In genomic region chr7:63938066-63938913, GRCm38 (mm10) we compare ENCODE assay signal across 8 mouse cellular contexts. TPM values are rescaled to one million over a fixed set of nuclear protein-coding genes. Genes with fewer than 3 reads are reported as not detected.
DNase-seq lines count a peak whose midpoint lies in the region; ATAC-seq and TF ChIP-seq lines count a peak whose summit lies in the region.

No protein-coding gene starts in this region.

- peak overlapping the region; percentile 76 for H3K4me3 ChIP-seq in kidney, embryonic 16.5 days (ENCODE audit: low read length)
- peak overlapping the region; percentile 76 for H3K4me3 ChIP-seq in embryonic facial prominence, embryonic 13.5 days
- peak overlapping the region; percentile 78 for H3K4me3 ChIP-seq in stomach, embryonic 16.5 days (replicated peaks; ENCODE audit: low read length)

- H3K4me2 ChIP-seq in kidney, embryonic 16.5 days (replicated peaks; ENCODE audit: low read depth, low read length) = peak overlapping the region; percentile 95
- H3K4me2 ChIP-seq in embryonic facial prominence, embryonic 13.5 days = peak overlapping the region; percentile 84
- peak overlapping the region; percentile 93 for H3K4me2 ChIP-seq in stomach, embryonic 16.5 days (ENCODE audit: low read depth, low read length)

- CTCF ChIA-PET in Patski (lab: Charles Lee) = interaction anchor here (1.2 kb wide), 1 partner anchor 213 kb away, joined by 3 read pairs; no protein-coding TSS in a partner anchor

- no peaks in the 10 kb centered on the region for H3K9me3 ChIP-seq in kidney, embryonic 16.5 days (ENCODE audit: low read length)
- H3K9me3 ChIP-seq in embryonic facial prominence, embryonic 13.5 days = no peaks in the 10 kb centered on the region
- H3K9me3 ChIP-seq in stomach, embryonic 16.5 days (replicated peaks; ENCODE audit: control insufficient read depth, low read length) = no peaks in the 10 kb centered on the region

- no peak for DNase-seq in kidney, adult 11 months
- DNase-seq in Patski (ENCODE audit: low read depth, low spot score) = no peak
- DNase-seq in lung, postnatal 36 days = peak; percentile 82
- DNase-seq in urinary bladder, adult 18-20 months (ENCODE audit: low spot score in 2 of 2) = no peak

- H3K27ac ChIP-seq in kidney, embryonic 16.5 days (ENCODE audit: low read length) = peak overlapping the region; percentile 94
- H3K27ac ChIP-seq in embryonic facial prominence, embryonic 13.5 days = peak overlapping the region; percentile 92
- peak overlapping the region; percentile 98 for H3K27ac ChIP-seq in stomach, embryonic 16.5 days (ENCODE audit: low read length)

- WGBS in kidney, embryonic 16.5 days = under 1% methylated on average over 116 of the region's 121 CpGs
- WGBS in embryonic facial prominence, embryonic 13.5 days = under 1% methylated on average over 118 of the region's 121 CpGs
- under 1% methylated on average over 114 of the region's 121 CpGs for WGBS in stomach, embryonic 16.5 days

- in situ Hi-C loops in Patski (cut with MboI; ENCODE audit: low pct_unique_long_range_greater_than_20kb) = no loop called here

- H3K9ac ChIP-seq in kidney, embryonic 16.5 days (replicated peaks; ENCODE audit: low read length) = peak overlapping the region; percentile 90
- peak overlapping the region; percentile 84 for H3K9ac ChIP-seq in embryonic facial prominence, embryonic 13.5 days
- peak overlapping the region; percentile 96 for H3K9ac ChIP-seq in stomach, embryonic 16.5 days (ENCODE audit: low read length)

- POLR2A ChIA-PET in Patski (lab: Charles Lee) = interaction anchor here (1.0 to 1.4 kb wide), 2 partner anchors 31 to 83 kb away, joined by 3 to 6 read pairs; no protein-coding TSS in a partner anchor

- no peak for TF ChIP-seq CTCF in Patski (IDR thresholded peaks at IDR 0.05)

- no peaks in the 10 kb centered on the region; the same call in 1 of the 2 replicates for H3K27me3 ChIP-seq in kidney, embryonic 16.5 days (ENCODE audit: insufficient read depth, low read length)
- H3K27me3 ChIP-seq in Patski = no peaks in the 10 kb centered on the region
- no peaks in the 10 kb centered on the region; the same call in 1 of the 2 replicates for H3K27me3 ChIP-seq in embryonic facial prominence, embryonic 13.5 days
- no peaks in the 10 kb centered on the region for H3K27me3 ChIP-seq in stomach, embryonic 16.5 days (ENCODE audit: control insufficient read depth, insufficient read depth, low read length)

- peaks cover 20% of the 10 kb centered on the region for H3K4me1 ChIP-seq in kidney, embryonic 16.5 days (ENCODE audit: insufficient read depth, low read length)
- peaks cover 20% of the 10 kb centered on the region for H3K4me1 ChIP-seq in embryonic facial prominence, embryonic 13.5 days
- H3K4me1 ChIP-seq in stomach, embryonic 16.5 days (ENCODE audit: control insufficient read depth, insufficient read depth, low read length) = peaks cover 16% of the 10 kb centered on the region

- no peaks in the 10 kb centered on the region for H3K36me3 ChIP-seq in kidney, embryonic 16.5 days (ENCODE audit: insufficient read depth, low read length)
- H3K36me3 ChIP-seq in embryonic facial prominence, embryonic 13.5 days = no peaks in the 10 kb centered on the region
- no peaks in the 10 kb centered on the region for H3K36me3 ChIP-seq in stomach, embryonic 16.5 days (ENCODE audit: control insufficient read depth, insufficient read depth, low read length)

- peak; percentile 61 for ATAC-seq in kidney, embryonic 16.5 days (ENCODE audit: low FRiP score, low TSS enrichment)
- peak; percentile 40 for ATAC-seq in Patski
- peak; percentile 60 for ATAC-seq in embryonic facial prominence, embryonic 13.5 days (ENCODE audit: insufficient number of reproducible peaks, insufficient read depth, low FRiP score, low TSS enrichment, low read depth)
- ATAC-seq in inflammation-experienced regulatory T-cells, adult 6 months = peak; percentile 18
- peak; percentile 58 for ATAC-seq in stomach, embryonic 16.5 days (ENCODE audit: insufficient read depth, low FRiP score)

RNA-seq across cellular contexts. Expression of gene Klf13, which starts 0.4 kb away (rescaled TPM):
- 23.2 and 23.7 TPM in 2 replicates for polyA plus RNA-seq in kidney, embryonic 16.5 days (2015; fragmentation: Nextera tagmentation; extraction: Ambion mirVana)
- 20.0 TPM for polyA plus RNA-seq in Patski (2021)
- 22.7 and 23.0 TPM in 2 replicates for polyA plus RNA-seq in embryonic facial prominence, embryonic 13.5 days (2015; fragmentation: Nextera tagmentation; extraction: Ambion mirVana)
- polyA plus RNA-seq in inflammation-experienced regulatory T-cells, adult 6 months (2017; shearing (Covaris generic)) = 100 to 1,000 TPM; 125 to 194 (median 163) TPM
- polyA plus RNA-seq in stomach, embryonic 16.5 days (2015; fragmentation: Nextera tagmentation; extraction: Ambion mirVana) = 29.1 and 30.8 TPM in 2 replicates

RNA-seq across cellular contexts. Expression of gene E030018B13Rik, which starts 21.6 kb away (rescaled TPM):
- polyA plus RNA-seq in kidney, embryonic 16.5 days (2015; fragmentation: Nextera tagmentation; extraction: Ambion mirVana) = not detected in 2 replicates
- polyA plus RNA-seq in Patski (2021) = not detected
- polyA plus RNA-seq in embryonic facial prominence, embryonic 13.5 days (2015; fragmentation: Nextera tagmentation; extraction: Ambion mirVana) = not detected in 2 replicates
- polyA plus RNA-seq in inflammation-experienced regulatory T-cells, adult 6 months (2017; shearing (Covaris generic)) = under 1 TPM in 1 of 3 experiments, not detected in 2; 0.62 TPM
- not detected in 2 replicates for polyA plus RNA-seq in stomach, embryonic 16.5 days (2015; fragmentation: Nextera tagmentation; extraction: Ambion mirVana)
